Mouse (Mus musculus): ENCODE measurements at regions not wholly inside any gene's neighbourhood (a gene's known extent, or its start where the extent isn't known, plus 50 kb on each side); places are given as distances from the start of the nearest gene placed in this dataset.

- DNase-seq, result no peak
Observed at GRCm38 (mm10) chrX:11490146-11490693, 162.6 kb downstream of the H2al1j start.

- no peak for DNase-seq
Observed at GRCm38 (mm10) chrX:11491235-11491634, 163.6 kb downstream of the H2al1j start.

GRCm38 (mm10) chrX:11491676-11492391, 164.2 kb downstream of the H2al1j start:
- DNase-seq, result no peak

- no peak for DNase-seq
Observed at GRCm38 (mm10) chrX:11493526-11494245, 166.1 kb downstream of the H2al1j start.

GRCm38 (mm10) chrX:11494246-11494630, 166.6 kb downstream of the H2al1j start:
- DNase-seq, result no peak

GRCm38 (mm10) chrX:11512439-11512838, 184.8 kb downstream of the H2al1j start:
- DNase-seq, result no peak

GRCm38 (mm10) chrX:11512928-11513327, 185.3 kb downstream of the H2al1j start:
- no peak for DNase-seq

- DNase-seq, result no peak
Observed at GRCm38 (mm10) chrX:11523791-11524190, 196.2 kb downstream of the H2al1j start.

- no peak for DNase-seq
Observed at GRCm38 (mm10) chrX:11525326-11525725, 197.7 kb downstream of the H2al1j start.

GRCm38 (mm10) chrX:11528589-11528988, 201.0 kb downstream of the H2al1j start:
- no peak for DNase-seq

GRCm38 (mm10) chrX:11529221-11529620, 201.6 kb downstream of the H2al1j start:
- DNase-seq, result no peak

- no peak for DNase-seq
Observed at GRCm38 (mm10) chrX:11532817-11533216, 205.2 kb downstream of the H2al1j start.

GRCm38 (mm10) chrX:11533871-11534270, 206.2 kb downstream of the H2al1j start:
- DNase-seq, result no peak

GRCm38 (mm10) chrX:11541011-11541410, 213.4 kb downstream of the H2al1j start:
- DNase-seq, result no peak

GRCm38 (mm10) chrX:11550164-11550851, 222.7 kb downstream of the H2al1j start:
- no peak for DNase-seq

- no peak for DNase-seq
Observed at GRCm38 (mm10) chrX:11552177-11552576, 224.6 kb downstream of the H2al1j start.

- DNase-seq, result no peak
Observed at GRCm38 (mm10) chrX:11555035-11555570, 227.5 kb downstream of the H2al1j start.

- no peak for DNase-seq
Observed at GRCm38 (mm10) chrX:11558260-11558659, 230.6 kb downstream of the H2al1j start.

GRCm38 (mm10) chrX:11560550-11561276, 233.1 kb downstream of the H2al1j start:
- no peak for DNase-seq

GRCm38 (mm10) chrX:11565888-11566287, 238.3 kb downstream of the H2al1j start:
- no peak for DNase-seq

GRCm38 (mm10) chrX:11567827-11568226, 240.2 kb downstream of the H2al1j start:
- DNase-seq, result no peak

GRCm38 (mm10) chrX:11568262-11568661, 240.6 kb downstream of the H2al1j start:
- DNase-seq, result no peak

GRCm38 (mm10) chrX:11574354-11574753, 246.7 kb downstream of the H2al1j start:
- no peak for DNase-seq
